9 mouse cellular contexts compared by ENCODE assay signal in genomic region chr5:149454281-149454680, GRCm38 (mm10). TPM values are rescaled to one million over a fixed set of nuclear protein-coding genes. Genes with fewer than 3 reads are reported as not detected.
A peak's percentile ranks its signal among the peaks of the same experiment; 100 is the strongest.
DNase-seq lines count a peak whose midpoint lies in the region; ATAC-seq and TF ChIP-seq lines count a peak whose summit lies in the region.
"Had no signal": no experiment of that assay in that cellular context is flagged by ENCODE, and none has a peak within 500 bp of the region (broad histone marks: within the 10 kb centered on the region; RNA-seq: fewer than 3 reads in every experiment).

No protein-coding gene starts in this region.

- TF ChIP-seq CTCF in intestine, postnatal 0 days (IDR thresholded peaks at IDR 0.05; ENCODE audit: low read depth), result peak; percentile 81
- TF ChIP-seq CTCF in lung, embryonic 14.5 days (IDR thresholded peaks at IDR 0.05; ENCODE audit: low read depth), result peak; percentile 86

- no peaks in the 10 kb centered on the region for H3K4me1 ChIP-seq in intestine, postnatal 0 days (replicated peaks; ENCODE audit: control insufficient read depth, insufficient read depth, low read length)
- no peaks in the 10 kb centered on the region for H3K4me1 ChIP-seq in intestine, embryonic 15.5 days (replicated peaks)
- H3K4me1 ChIP-seq in lung, embryonic 14.5 days (ENCODE audit: insufficient read depth), result no peaks in the 10 kb centered on the region
- H3K4me1 ChIP-seq: limb, embryonic 15.5 days had no signal

- H3K36me3 ChIP-seq in intestine, postnatal 0 days (ENCODE audit: control insufficient read depth, insufficient read depth), result no peaks in the 10 kb centered on the region
- H3K36me3 ChIP-seq in intestine, embryonic 15.5 days, result no peaks in the 10 kb centered on the region
- H3K36me3 ChIP-seq in lung, embryonic 14.5 days (ENCODE audit: insufficient read depth), result no peaks in the 10 kb centered on the region
- H3K36me3 ChIP-seq: limb, embryonic 15.5 days had no signal

- H3K27me3 ChIP-seq in intestine, postnatal 0 days (replicated peaks; ENCODE audit: control insufficient read depth, insufficient read depth, low read length), result no peaks in the 10 kb centered on the region
- no peaks in the 10 kb centered on the region for H3K27me3 ChIP-seq in intestine, embryonic 15.5 days (replicated peaks)
- no peaks in the 10 kb centered on the region for H3K27me3 ChIP-seq in lung, embryonic 14.5 days (ENCODE audit: insufficient read depth, low read length)
- H3K27me3 ChIP-seq: limb, embryonic 15.5 days had no signal

- H3K9me3 ChIP-seq in intestine, postnatal 0 days (ENCODE audit: control insufficient read depth), result no peaks in the 10 kb centered on the region
- H3K9me3 ChIP-seq in intestine, embryonic 15.5 days, result no peaks in the 10 kb centered on the region
- H3K9me3 ChIP-seq in lung, embryonic 14.5 days (ENCODE audit: low read depth, low read length), result no peaks in the 10 kb centered on the region
- H3K9me3 ChIP-seq: limb, embryonic 15.5 days had no signal

- WGBS in intestine, postnatal 0 days, result 27% methylated on average over 6 of the region's 6 CpGs
- WGBS in intestine, embryonic 15.5 days, result 33% methylated on average over 6 of the region's 6 CpGs
- 25% methylated on average over 6 of the region's 6 CpGs for WGBS in lung, embryonic 14.5 days

- no peak overlapping the region for H3K4me3 ChIP-seq in intestine, postnatal 0 days (ENCODE audit: low read depth, low read length)
- H3K4me3 ChIP-seq in intestine, embryonic 15.5 days (replicated peaks), result no peak overlapping the region
- H3K4me3 ChIP-seq in lung, embryonic 14.5 days (ENCODE audit: low read depth, low read length), result no peak overlapping the region
- H3K4me3 ChIP-seq: limb, embryonic 15.5 days had no signal

- ATAC-seq in intestine, postnatal 0 days, result no peak
- ATAC-seq in intestine, embryonic 15.5 days, result no peak
- ATAC-seq in lung, embryonic 14.5 days (ENCODE audit: insufficient read depth), result no peak; the same call in 1 of the 2 replicates

- H3K4me2 ChIP-seq in intestine, postnatal 0 days (replicated peaks; ENCODE audit: low read depth), result no peak overlapping the region
- no peak overlapping the region for H3K4me2 ChIP-seq in intestine, embryonic 15.5 days (replicated peaks)
- no peak overlapping the region for H3K4me2 ChIP-seq in lung, embryonic 14.5 days
- H3K4me2 ChIP-seq: limb, embryonic 15.5 days had no signal

- no peak overlapping the region for H3K27ac ChIP-seq in intestine, postnatal 0 days (ENCODE audit: low read depth, low read length)
- no peak overlapping the region for H3K27ac ChIP-seq in intestine, embryonic 15.5 days
- H3K27ac ChIP-seq in lung, embryonic 14.5 days (ENCODE audit: low read depth), result no peak overlapping the region
- H3K27ac ChIP-seq: limb, embryonic 15.5 days had no signal

- DNase-seq in R1 (ENCODE audit: low read depth, low spot score), result peak; percentile 76
- peak; percentile 54 for DNase-seq in cerebellum, adult 9-11 months
- DNase-seq in gastrocnemius, adult 18-20 months (ENCODE audit: low spot score), result peak; percentile 55
- peak; percentile 64 to 91 for DNase-seq in kidney, postnatal 36 days
- peak; percentile 78 for DNase-seq in lung, embryonic 14.5 days
- peak; percentile 63 to 81 for DNase-seq in spleen, postnatal 10 days (ENCODE audit: low spot score in 2 of 2)

- no peak overlapping the region for H3K9ac ChIP-seq in intestine, postnatal 0 days (ENCODE audit: low read depth, low read length)
- H3K9ac ChIP-seq in intestine, embryonic 15.5 days, result no peak overlapping the region
- H3K9ac ChIP-seq in lung, embryonic 14.5 days, result no peak overlapping the region
- H3K9ac ChIP-seq: limb, embryonic 15.5 days had no signal

RNA-seq across cellular contexts. Expression of gene Tex26, which starts 14.8 kb away (rescaled TPM):
- polyA plus RNA-seq in intestine, postnatal 0 days (2015; fragmentation: Nextera tagmentation; extraction: Ambion mirVana), result 0.24 and 0.38 TPM in 2 replicates
- polyA plus RNA-seq in intestine, embryonic 15.5 days (2015; fragmentation: Nextera tagmentation; extraction: Ambion mirVana), result 0.11 and 0.36 TPM in 2 replicates
- not detected for total RNA-seq in gastrocnemius, adult 18-20 months (2021)
- polyA plus RNA-seq in lung, embryonic 14.5 days (2014; fragmentation: Nextera tagmentation; extraction: Ambion mirVana), result 0.64 and 1.0 TPM in 2 replicates

RNA-seq across cellular contexts. Expression of gene Medag, which starts 42.7 kb away (rescaled TPM):
- polyA plus RNA-seq in intestine, postnatal 0 days (2015; fragmentation: Nextera tagmentation; extraction: Ambion mirVana), result 1.6 and 2.2 TPM in 2 replicates
- 2.2 and 2.4 TPM in 2 replicates for polyA plus RNA-seq in intestine, embryonic 15.5 days (2015; fragmentation: Nextera tagmentation; extraction: Ambion mirVana)
- 10 to 100 TPM in 1 of 2 experiments, 1 to 10 TPM in 1; 9.5 to 15.6 TPM for total RNA-seq in gastrocnemius, adult 18-20 months (2021)
- 1.2 and 1.6 TPM in 2 replicates for polyA plus RNA-seq in lung, embryonic 14.5 days (2014; fragmentation: Nextera tagmentation; extraction: Ambion mirVana)
